Mouse (Mus musculus) midbrain, embryonic 10.5 days (tissue): ENCODE measurements around the gene Kif1a. TPM values are rescaled to one million over a fixed set of nuclear protein-coding genes. Genes with fewer than 3 reads are reported as not detected.
"Not testable (repeated sequence)": the region's sequence is repeated elsewhere in the genome, so short reads cannot be mapped to it uniquely, and the experiment has no call there.

Source experiments
- DNase-seq: peaks from one replicate; pipeline ENCODE4 v3.0.0-alpha.2; 2017; ENCODE audit warnings: low spot score
- H3K27ac ChIP-seq: fragments of 300-500 bp; sonication (generic); replicated peaks from 2 replicates; pipeline ENCODE4 v1.5.1; 2016; ENCODE audit warnings: mild to moderate bottlenecking
- H3K27me3 ChIP-seq: fragments of 300-500 bp; sonication (generic); 2 replicates; pipeline ENCODE4 v1.6.1; 2016; ENCODE audit warnings: low read depth, mild to moderate bottlenecking; ENCODE audit not compliant: poor library complexity, severe bottlenecking
- H3K36me3 ChIP-seq: fragments of 300-500 bp; sonication (generic); 2 replicates; pipeline ENCODE4 v1.6.1; 2016; ENCODE audit warnings: mild to moderate bottlenecking, moderate library complexity
- H3K4me1 ChIP-seq: fragments of 300-500 bp; sonication (generic); 2 replicates; pipeline ENCODE4 v1.6.1; 2016
- H3K4me3 ChIP-seq: fragments of 300-500 bp; sonication (generic); 2 replicates; pipeline ENCODE4 v1.5.1; 2016; ENCODE audit warnings: mild to moderate bottlenecking, moderate library complexity
- H3K9me3 ChIP-seq: fragments of 300-500 bp; sonication (generic); replicated peaks from 2 replicates; pipeline ENCODE4 v1.6.1; 2016; ENCODE audit warnings: mild to moderate bottlenecking
- WGBS: fragments of 180-500 bp; shearing (Covaris S2); methylation state at CpG from one replicate; pipeline ENCODE4 v1.1.7; 2016; 5-methylcytosine and 5-hydroxymethylcytosine counted together
- polyA plus RNA-seq: library from polyadenylated mRNA; unstranded; fragments of >200 nt; fragmentation: Nextera tagmentation; extraction: Ambion mirVana; gene quantifications from 2 replicates; pipeline ENCODE4 v1.2.1, GENCODE M21; 2016

Kif1a gene
- polyA plus RNA-seq, 1 experiment from 2014 or later = 39.3 TPM

DNA sequence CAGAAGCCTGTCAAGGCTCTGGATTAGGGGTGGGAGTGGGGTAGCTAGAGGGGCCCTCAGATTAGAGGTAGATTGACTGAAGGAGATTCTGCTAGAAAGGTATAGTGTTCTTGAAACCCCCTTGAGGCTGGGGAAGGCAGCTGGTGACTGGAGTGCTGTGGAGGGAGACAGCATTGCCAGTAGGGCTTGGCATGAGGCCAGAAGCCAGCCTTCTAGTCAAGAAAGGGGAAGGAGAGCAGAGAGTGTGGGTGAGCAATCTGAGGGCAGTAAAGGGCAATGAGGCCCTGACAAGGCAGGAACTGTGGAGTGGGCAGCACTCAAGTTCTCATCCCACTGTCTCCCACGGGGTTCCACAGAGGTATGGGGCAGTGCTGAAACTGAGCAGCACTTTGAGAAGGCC lies 128.9 kb downstream of the Kif1a start:
- WGBS = 87% methylated on average over 1 of the region's 1 CpGs
- H3K36me3 ChIP-seq = no peaks in the 10 kb centered on the region

DNA sequence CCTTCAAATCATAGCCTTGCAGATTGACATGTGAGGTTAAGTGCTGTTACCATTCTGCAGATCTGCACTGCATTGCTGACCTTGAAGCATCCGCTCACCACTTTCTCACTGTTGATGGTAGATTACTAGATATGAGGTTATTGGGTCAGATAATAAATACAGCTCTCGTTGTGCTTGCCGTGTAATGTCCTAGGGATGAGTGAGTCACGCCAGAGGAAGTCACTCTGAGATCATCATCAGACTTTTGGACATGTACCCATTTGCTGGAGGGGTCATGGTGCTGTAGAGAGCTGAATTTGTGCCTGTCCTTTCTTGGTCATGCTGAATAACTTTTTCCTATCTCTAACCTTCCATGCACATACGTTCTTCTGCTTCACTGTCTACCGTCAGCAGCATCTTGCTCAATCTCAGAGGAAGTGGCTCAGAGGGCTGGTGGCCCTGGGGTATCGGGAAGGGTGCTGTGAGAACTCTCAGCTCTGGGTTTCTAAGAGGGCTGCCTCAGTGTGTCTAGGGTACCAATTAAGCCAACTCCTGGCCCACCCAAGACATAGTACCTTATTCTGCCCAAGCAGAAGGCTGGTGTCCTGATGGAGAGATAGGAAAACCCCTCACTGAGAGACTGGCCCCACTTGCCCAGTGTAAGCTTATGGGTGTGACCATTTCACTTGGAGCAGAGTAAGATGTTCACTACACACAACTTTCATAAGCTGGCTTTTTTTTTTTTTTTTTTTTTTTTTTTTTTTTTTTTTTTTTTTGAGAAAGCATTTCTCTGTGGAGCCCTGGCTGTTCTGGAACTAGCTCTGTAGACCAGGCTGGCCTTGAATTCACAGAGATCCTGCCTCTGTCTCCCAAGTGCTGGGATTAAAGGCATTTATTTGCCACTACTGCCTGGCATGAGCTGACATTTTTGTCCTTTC lies 129.6 kb downstream of the Kif1a start:
- H3K36me3 ChIP-seq = no peaks in the 10 kb centered on the region
- no peak overlapping the region for H3K4me3 ChIP-seq
- no peak for DNase-seq
- H3K9me3 ChIP-seq = no peaks in the 10 kb centered on the region
- no peak overlapping the region for H3K27ac ChIP-seq
- H3K27me3 ChIP-seq = peaks cover 3% of the 10 kb centered on the region
- H3K4me1 ChIP-seq = peaks cover 7% of the 10 kb centered on the region
- 89% methylated on average over 7 of the region's 7 CpGs for WGBS

More for the DNA sequence above, 128.9 kb downstream of the Kif1a start:
- H3K4me3 ChIP-seq = no peak overlapping the region
- H3K27ac ChIP-seq = no peak overlapping the region
- no peak for DNase-seq
- no peaks in the 10 kb centered on the region for H3K9me3 ChIP-seq
- peaks cover 7% of the 10 kb centered on the region for H3K4me1 ChIP-seq
- H3K27me3 ChIP-seq = peaks cover 10% of the 10 kb centered on the region

GRCm38 (mm10) chr1:92970791-92971190 lies 131.0 kb downstream of the Kif1a start:
- H3K4me1 ChIP-seq, H3K27me3 ChIP-seq, DNase-seq, H3K27ac ChIP-seq, H3K9me3 ChIP-seq, H3K4me3 ChIP-seq, H3K36me3 ChIP-seq: not testable (repeated sequence)
- 88% methylated on average over 6 of the region's 6 CpGs for WGBS

Other genes with a start within 250 kb of the Kif1a start
- 0.30 and 0.35 TPM in 2 replicates for gene Ankmy1, start 199.0 kb downstream of the Kif1a start, polyA plus RNA-seq
- gene Dusp28, start 195.0 kb downstream of the Kif1a start, polyA plus RNA-seq = 14.0 and 14.7 TPM in 2 replicates
- gene Rnpepl1, start 191.2 kb downstream of the Kif1a start, polyA plus RNA-seq = 20.1 and 22.9 TPM in 2 replicates
- gene Capn10, start 167.6 kb downstream of the Kif1a start, polyA plus RNA-seq = 43.1 and 50.8 TPM in 2 replicates
- 0.36 and 0.39 TPM in 2 replicates for gene Gpr35, start 151.1 kb downstream of the Kif1a start, polyA plus RNA-seq
- not detected in 2 replicates for gene Aqp12, start 95.6 kb downstream of the Kif1a start, polyA plus RNA-seq
- gene Agxt, start 33.3 kb upstream of the Kif1a start, polyA plus RNA-seq = not detected in 2 replicates
- 0.47 and 0.62 TPM in 2 replicates for gene 2310007B03Rik, start 59.0 kb upstream of the Kif1a start, polyA plus RNA-seq
- 0.02 and 0.07 TPM in 2 replicates for gene Crocc2, start 66.8 kb upstream of the Kif1a start, polyA plus RNA-seq
- gene Sned1, start 133.9 kb upstream of the Kif1a start, polyA plus RNA-seq = 1.2 and 3.1 TPM in 2 replicates
- gene Mterf4, start 204.0 kb upstream of the Kif1a start, polyA plus RNA-seq = 34.9 and 36.6 TPM in 2 replicates
- 79.0 and 84.5 TPM in 2 replicates for gene Ppp1r7, start 240.9 kb upstream of the Kif1a start, polyA plus RNA-seq
- gene Pask, start 241.5 kb upstream of the Kif1a start, polyA plus RNA-seq = 26.9 and 31.0 TPM in 2 replicates